Mouse (Mus musculus) liver, adult (tissue): ENCODE data around the gene Cldn9.

Experiments
- GATA4 ChIP-seq: IDR thresholded peaks from 2 replicates; pipeline ENCODE4 v1.6.1; 2014; ENCODE audit warnings: mild to moderate bottlenecking, low read length; ENCODE audit not compliant: insufficient replicate concordance

Gene Cldn9

DNA sequence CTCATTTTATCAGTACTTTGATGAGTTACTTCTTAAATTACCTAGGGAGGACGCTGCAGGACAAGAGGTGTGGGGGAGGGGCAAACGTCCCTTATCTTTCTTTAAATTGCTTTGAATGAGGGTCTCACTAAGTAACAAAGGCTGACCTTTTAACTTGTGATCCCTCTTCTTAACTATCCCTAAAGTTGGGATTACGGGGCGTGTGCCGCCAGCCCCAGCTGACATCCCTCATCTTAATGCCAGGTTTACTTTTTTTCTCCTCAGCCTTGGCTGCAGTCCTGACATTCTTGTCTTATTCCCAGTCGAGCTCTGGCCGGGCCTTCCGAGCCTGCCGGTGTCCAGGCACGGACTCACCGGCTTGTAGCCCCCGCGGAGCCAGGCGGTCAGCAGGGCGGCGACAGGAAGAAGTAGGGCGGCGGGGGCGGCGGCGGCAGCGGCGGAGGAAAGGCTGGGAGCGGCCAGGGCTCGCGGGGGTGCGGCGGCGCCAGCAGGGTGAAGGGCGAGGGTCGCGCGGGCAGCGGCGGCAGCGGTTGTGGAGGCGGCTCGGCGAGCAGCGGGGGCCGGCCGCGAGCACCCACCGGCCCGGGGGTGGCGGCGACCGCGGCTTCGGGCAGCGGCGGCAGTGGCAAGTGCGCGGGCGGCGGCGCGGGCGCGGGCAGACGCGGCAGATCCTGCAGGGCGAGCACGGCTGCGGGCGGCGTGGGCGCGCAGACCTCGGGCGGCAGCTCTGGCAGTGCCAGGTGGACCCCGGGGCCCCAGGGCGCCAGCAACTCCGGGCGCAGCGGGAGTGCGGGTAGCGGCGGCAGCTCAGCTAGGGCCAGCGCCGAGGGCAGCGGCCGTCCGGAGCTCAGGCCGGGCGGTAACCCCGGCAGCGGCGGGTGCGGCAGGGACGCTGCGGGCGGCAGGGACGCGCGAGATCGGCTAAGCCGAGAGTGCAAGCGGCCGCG lies 15.6 kb upstream of the Cldn9 start:
- TF ChIP-seq GATA4 = no peak

DNA sequence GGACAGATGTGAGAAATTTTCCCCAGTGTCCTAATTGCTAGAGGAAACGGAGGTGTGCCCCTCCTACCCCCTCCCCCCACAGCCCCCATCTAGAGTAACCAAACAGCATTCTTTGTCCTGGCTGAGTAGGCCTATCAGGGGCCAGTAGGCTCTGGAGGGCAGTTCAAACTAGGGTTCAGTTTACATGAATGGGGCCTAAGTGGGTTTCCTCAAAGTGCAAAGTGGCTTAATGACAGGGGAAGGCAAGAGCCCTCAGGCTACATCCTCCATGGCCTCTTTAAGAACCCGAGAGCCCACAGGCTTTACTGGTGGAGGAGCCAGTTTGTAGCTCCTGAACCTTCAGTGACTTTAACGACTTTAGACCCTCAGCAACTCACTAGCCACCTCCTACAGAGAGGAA lies 12.0 kb upstream of the Cldn9 start:
- no peak for TF ChIP-seq GATA4

DNA sequence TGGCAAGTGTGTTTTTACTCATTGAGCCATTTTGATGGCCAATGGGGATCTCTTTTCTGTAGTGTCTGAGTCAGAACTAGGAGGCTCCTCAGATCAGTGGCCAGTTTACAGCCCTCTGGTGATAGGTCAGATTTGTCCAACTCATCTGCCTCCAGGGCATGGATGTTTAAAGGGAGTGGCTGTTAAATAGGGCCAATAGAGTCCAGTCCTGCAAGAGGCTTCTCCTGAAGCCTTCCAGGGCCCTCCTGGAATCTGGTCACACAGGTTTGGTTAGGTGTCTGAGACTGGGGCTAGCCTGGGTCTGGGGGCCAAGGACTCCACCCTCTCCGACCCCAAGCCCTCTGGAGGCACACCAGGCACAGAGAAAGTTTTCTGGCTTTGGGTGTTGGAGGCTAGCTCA lies 10.7 kb upstream of the Cldn9 start:
- TF ChIP-seq GATA4 = no peak

DNA sequence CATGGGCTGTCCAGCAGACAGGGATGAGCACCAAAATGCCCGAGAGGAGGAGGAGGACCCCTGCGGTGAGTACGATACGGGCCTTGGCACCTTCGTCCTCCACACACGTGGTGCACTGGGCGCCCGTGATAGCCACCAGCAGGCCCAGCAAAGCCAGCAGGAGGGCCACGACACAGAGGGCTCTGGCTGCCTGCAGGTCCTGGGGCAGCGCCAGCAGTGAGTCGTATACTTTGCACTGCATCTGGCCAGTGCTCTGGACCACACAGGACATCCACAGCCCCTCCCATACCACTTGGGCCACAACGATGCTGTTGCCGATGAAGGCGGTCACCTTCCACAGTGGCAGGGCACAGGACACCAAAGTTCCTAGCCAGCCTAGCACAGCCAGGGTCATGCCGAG lies 600 bp downstream of the Cldn9 start:
- TF ChIP-seq GATA4 = no peak

DNA sequence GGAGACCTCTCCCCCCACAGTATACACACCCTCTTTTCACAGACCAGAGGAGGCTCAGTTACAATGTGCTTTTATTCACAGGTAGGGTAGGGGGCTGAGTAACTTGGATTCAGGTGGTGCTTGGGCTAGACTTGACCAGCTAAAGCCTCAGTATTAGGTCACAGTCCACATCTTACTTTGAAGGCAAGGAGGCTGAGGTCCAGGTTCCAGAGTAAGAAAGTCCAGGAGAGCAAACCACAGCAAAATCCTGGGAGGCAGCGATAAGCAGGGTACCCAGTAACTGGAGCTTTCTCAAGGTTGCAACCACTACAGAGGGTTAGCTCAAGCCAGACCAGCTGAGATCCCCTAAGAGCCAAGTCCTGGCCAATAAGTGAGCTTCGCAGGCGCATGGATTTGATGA lies 1.3 kb downstream of the Cldn9 start:
- no peak for TF ChIP-seq GATA4

DNA sequence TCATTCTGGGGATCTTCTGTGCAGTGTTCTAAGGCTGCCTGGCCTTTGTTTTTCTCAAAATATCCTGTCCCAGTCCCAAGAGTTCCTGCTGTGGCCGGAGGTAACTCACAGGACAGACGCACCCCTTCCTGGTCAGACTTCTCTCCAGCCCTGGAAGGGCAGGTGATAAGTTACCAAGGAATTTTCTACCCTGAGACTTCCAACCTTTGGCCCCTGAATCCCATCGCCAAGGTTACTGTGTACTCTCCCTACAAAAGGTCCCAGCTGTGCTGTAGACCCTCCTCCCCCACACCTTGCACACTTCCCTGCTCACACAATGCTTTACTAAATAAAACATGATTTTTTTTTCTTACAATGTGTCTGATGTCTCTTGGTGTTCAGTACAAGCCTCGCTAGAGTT lies 1.7 kb downstream of the Cldn9 start:
- no peak for TF ChIP-seq GATA4

DNA sequence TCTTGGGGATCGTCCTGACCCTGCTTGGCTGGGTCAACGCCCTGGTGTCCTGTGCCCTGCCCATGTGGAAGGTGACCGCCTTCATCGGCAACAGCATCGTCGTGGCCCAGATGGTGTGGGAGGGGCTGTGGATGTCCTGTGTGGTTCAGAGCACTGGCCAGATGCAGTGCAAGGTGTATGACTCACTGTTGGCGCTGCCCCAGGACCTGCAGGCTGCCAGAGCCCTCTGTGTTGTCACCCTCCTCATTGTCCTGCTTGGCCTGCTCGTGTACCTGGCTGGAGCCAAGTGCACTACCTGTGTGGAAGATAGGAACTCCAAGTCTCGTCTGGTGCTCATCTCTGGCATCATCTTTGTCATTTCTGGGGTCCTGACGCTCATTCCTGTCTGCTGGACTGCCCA lies 2.7 kb downstream of the Cldn9 start:
- no peak for TF ChIP-seq GATA4

DNA sequence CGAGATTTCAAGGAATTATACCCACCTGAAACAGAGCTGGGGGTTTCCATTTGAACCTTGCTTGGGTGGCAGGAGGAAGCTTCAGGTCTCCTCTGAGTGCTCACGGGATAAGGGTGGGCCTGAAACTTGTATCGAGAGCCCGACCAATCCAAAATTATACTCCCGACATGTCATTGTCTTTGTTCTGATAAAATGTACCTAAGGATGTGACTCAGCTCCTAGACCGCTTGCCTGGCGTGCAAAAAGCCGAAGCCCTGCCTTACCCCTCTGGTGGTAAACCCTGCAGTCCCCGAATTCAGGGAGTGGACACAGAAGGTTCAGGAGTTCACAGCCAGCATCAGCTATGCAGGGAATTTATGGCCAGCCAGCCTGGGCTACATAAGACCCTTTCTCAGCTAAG lies 3.5 kb downstream of the Cldn9 start:
- TF ChIP-seq GATA4 = no peak

DNA sequence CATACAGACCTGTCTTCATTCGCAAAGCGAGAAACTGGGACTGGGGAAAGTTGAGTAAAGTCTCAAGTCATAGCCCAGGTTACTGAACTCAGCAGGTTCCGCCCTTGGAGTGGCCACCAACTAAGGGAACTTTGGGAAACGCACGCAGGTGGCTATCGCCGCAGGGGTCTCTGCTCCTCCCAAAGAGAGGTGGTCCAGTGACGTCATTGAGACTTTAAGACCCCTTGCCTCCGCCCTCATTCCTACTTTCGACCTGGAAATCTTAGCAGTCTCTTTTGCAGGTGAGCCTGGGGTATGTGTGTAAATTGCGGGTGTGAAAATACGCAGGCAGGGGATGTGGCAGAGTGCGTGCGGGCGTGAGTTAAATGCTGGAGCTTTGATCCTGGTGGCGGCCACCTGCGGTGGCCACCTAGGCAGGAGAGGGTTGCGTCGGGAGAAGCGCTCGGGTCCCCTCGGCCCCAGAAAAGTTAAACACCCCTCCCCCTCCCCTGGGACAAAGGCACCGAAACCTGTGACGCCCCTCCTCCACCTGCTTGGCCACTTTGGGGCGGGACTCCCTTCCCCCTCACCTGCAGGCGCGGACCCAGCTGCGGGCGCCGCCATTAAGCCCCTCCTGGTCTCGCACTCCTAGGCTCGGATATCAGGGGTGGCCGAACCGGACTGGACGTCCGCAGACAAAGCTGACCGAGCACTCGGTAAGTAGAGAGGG lies 4.5 kb downstream of the Cldn9 start, which contains the start of gene Cldn6:
Gene Cldn6, plus strand, starts transcription at position 123 of the 709 bp plus-strand sequence.
- no peak for TF ChIP-seq GATA4

DNA sequence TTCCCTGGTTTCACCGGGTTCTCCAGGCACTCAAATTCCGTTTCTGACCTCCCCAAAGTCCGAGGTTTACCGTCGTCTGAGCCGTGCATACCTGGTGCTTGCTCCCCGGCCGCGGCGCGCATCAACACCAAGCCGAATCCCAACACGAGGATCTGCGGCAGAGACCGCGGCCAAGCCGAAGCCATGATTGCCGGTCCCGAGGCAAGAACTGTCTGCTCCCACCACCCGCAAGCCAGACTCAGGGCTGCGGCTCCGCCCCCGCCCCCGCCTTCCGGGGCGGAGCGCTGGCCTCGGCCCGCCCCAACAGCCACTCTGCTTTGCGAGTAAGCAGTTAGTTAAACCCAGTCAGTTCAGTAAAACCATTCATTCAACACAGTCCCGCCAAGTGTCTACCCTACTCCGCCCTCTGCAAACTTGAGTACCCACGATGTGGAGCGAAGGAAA lies 6.6 kb downstream of the Cldn9 start, which contains the start of gene Tnfrsf12a:
Gene Tnfrsf12a, minus strand, starts transcription at position 233 of the 444 bp plus-strand sequence.
- no peak for TF ChIP-seq GATA4

DNA sequence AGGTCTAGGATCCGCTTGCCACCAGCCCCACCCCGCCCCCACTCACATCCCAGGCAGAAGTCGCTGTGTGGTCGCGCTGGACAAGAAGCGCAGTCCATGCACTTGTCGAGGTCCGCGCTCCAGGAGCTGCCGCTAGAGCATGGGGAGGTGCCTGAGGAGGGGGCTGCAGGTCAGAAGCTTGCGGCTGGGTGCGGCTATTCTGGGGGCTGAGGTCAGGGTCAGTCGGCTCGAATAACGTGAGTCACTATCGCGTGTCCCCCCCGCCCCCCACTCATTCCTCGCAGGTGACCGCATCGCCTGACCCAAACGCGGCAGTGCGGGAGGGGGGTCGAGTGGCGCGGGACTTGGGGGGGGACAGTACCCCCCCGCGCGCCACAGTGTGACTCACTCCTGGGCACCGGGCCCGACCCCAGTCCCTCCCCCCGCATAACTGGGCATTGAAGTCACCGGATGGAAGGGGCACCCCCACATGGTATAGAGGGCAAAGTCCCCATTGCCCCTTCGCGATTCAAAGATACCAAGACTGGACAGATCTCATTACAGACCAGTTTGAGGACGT lies 7.3 kb downstream of the Cldn9 start:
- no peak for TF ChIP-seq GATA4

DNA sequence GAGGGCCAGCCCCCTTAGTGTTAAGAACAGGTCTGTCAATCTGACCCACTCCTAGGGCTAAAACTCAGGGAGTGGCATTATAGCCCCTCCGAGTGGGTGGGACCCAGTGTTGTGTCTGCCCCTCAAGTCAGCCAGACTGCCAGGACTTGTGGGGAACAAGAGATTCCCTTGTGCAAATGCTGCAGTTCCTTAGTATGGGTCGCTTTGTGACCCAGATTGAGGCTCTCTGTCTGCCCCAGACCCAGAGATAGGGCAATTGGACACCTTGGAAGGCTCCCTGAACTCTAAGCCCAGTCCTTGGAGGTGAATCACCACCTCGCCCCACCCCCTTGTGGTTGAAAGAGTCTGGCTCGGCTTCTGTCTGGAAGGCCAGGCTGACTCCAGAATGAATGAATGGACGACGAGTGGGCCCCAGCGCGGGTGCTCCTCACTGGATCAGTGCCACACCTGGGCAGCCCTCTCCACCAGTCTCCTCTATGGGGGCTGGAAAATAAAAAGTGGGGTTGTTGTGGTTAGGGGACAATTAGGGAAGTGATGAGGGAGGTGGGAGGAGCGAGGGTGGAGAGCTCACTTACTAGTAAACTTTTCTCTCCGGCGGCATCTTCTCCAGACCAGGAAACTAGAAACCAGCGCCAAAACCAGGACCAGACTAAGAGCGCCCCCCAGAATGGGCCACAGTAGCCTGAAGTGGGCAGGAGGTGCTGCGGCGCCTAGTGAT lies 8.1 kb downstream of the Cldn9 start:
- TF ChIP-seq GATA4 = no peak

DNA sequence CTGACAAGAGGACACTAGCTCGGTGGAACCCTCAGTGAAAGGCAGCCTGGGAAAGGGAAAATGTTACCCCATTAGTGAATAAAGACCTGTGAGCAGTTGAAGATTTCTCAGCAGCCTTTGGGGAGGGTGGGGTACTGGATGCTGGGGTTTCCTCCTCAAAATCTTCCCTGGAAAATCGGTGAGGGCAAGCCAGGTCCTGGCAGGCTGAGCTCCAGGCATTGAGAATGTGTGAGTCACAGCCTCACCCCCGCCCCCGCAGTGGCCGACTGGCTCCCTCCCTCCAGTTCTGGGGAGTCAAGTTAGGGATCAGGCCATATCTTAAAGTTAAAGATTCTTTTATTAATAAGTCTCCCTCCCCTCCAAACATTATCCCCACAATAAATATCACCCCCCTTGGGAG lies 8.7 kb downstream of the Cldn9 start:
- TF ChIP-seq GATA4 = no peak

DNA sequence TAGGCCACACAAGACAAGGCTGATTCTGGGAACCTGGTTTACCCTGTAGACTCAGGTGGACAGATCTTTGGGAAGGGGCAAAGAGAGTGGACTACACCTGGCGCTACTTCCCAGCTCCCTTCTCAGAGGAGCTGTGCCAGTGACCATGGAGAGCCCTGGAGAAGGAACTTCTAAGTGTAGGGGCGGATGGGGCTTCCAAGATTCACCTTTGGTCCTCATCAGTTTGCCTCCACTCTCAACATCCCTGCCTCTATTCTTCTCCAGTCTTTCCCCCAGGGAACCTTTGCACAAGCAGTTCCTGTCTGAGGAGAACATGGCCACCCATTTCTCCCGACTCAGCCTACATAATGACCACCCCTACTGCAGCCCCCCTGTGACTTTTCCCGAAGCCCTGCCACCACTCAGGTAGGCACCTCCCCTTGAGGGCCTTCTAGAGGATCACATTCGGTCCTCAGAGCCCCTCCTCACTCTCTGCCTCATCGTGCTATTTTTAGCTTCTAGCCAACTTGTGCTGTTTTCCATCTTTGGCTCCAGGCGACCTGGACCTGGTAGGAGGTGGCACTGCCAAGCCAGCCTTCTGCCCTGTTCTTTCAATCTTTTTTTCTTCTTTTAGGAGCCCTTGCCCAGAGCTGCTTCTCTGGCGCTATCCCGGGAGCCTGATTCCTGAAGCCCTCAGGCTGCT lies 9.4 kb downstream of the Cldn9 start:
- no peak for TF ChIP-seq GATA4

DNA sequence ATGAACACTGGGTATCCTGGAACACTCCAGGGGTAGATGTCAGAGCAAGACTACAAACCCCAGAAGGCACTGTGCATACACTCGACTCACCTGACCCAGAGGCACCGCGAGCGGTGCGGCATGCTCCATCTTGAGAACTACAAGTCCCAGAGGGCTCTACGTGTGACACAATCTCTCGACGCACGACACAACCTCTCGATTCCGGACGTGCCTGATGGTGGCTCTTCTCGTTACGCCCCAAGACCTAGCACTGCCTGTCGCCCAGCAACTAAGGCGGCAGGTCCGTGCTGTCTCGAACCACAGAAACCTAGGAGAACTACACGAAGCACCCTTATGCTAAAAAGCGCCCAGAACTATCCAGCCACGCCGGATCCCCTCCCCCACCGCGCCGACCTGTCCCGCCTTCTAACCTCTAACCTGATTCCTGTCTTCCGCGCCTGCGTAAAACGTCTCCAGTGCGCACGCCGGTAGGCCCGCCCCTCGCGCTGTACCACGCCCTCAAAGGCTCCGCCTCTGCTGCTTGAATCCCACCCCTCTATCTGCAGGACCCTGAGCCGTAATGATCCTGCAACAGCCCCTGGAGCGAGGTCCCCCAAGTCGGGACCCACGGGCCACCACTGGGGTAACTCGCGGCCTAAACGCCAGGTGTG lies 10.3 kb downstream of the Cldn9 start, which contains the start of the genes Hcfc1r1 and Thoc6:
Gene Hcfc1r1, plus strand, starts transcription at position 173 of the 650 bp plus-strand sequence.
Gene Thoc6, minus strand, starts transcription at position 459 of the 650 bp plus-strand sequence.
- TF ChIP-seq GATA4 = peak; percentile 58; the same call in 1 of the 2 replicates
